Mouse (Mus musculus) megakaryocyte, embryonic 14.5 days (primary cell): ENCODE measurements around the gene Zdhhc8.

Source experiments
- FLI1 ChIP-seq: IDR thresholded peaks from 2 replicates; pipeline ENCODE4 v1.6.1; 2012; ENCODE audit warnings: low read length, inconsistent platforms, mixed read lengths
- GATA1 ChIP-seq: IDR thresholded peaks from 3 replicates; pipeline ENCODE4 v1.6.1; 2012; ENCODE audit warnings: mixed read lengths, low read length, inconsistent platforms, borderline replicate concordance

DNA sequence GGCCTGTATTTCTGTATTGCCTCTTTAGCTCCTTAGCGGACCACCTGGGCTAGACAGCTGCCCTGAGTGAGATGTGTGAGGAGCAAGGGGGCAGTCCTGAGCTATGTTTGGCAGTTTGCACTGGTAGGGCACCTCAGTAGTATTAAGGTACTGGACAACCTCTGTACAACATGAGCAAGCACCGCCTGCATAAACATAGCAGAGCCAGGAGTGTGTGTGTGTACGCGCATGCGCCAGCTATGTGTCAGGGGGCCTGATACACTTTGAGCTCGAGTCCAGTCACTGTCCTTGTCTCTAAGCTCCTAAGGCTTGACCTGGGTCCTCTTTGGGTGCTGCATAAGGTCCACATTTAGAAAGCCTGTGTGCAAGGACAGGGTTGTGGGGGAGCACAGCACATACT, 4.3 kb downstream of the Zdhhc8 start:
- no peak for TF ChIP-seq GATA1
- TF ChIP-seq FLI1 = no peak
